Mouse (Mus musculus) kidney, adult 11 months (tissue): ENCODE measurements around the gene Nemp2.
"Not testable (repeated sequence)": the region's sequence is repeated elsewhere in the genome, so short reads cannot be mapped to it uniquely, and the experiment has no call there.

Experiments
- DNase-seq: peaks from one replicate; pipeline ENCODE4 v3.0.0; 2022

Nemp2 gene

GRCm38 (mm10) chr1:52658160-52658559 is 27.7 kb downstream of the Nemp2 start:
- DNase-seq: no peak

GRCm38 (mm10) chr1:52660278-52660677 is 29.8 kb downstream of the Nemp2 start:
- DNase-seq: no peak

- DNase-seq: no peak
These were observed 30.3 kb downstream of the Nemp2 start for GRCm38 (mm10) chr1:52660765-52661164.

GRCm38 (mm10) chr1:52663228-52663627 is 32.7 kb downstream of the Nemp2 start:
- DNase-seq: no peak

DNA sequence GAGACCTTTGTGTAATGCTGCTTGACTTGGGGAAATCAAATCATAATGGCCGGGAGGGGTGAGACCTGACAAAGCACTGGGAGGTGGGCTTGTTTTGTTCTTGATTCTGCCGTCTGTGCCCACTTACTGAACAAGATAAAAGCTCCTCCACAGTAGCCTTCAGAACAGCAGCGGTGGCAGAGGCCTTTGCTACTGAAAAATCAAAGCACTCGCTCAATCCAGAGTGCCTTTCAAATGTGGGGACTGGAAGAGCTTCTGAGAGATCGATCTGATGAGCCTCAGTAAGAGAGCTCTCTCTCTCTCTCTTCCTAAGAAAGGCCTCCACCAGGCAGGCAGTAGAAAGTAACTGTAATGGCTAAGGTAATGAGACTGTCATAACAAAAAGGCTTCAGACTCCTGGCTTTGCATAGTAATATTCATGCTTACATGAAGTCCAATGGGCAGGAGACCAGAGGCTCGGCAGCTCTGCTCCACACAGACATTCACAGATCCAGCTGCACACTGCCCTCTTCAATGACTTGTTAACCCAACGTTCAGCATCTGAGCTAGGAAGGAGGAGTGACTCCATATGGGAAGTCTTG is 38.3 kb downstream of the Nemp2 start:
- DNase-seq: no peak

DNA sequence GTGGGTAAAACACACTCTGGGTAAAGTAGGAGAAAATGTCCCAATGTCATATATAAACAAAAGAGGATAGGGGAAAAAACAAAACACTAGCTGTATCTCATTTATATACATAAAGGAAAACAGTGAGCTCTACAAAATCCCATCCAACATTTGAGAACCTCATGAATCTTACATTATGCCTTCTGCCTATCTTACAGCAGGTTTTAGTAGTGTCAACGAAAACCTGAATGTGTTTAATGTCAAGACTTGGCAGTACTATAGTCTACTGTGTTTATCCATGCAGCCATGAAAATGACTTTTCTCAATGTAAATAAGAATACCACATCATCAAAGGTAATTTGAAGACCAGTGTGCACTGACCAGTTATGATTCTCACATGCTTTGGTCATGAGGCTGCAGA is 39.4 kb downstream of the Nemp2 start:
- DNase-seq: no peak

DNA sequence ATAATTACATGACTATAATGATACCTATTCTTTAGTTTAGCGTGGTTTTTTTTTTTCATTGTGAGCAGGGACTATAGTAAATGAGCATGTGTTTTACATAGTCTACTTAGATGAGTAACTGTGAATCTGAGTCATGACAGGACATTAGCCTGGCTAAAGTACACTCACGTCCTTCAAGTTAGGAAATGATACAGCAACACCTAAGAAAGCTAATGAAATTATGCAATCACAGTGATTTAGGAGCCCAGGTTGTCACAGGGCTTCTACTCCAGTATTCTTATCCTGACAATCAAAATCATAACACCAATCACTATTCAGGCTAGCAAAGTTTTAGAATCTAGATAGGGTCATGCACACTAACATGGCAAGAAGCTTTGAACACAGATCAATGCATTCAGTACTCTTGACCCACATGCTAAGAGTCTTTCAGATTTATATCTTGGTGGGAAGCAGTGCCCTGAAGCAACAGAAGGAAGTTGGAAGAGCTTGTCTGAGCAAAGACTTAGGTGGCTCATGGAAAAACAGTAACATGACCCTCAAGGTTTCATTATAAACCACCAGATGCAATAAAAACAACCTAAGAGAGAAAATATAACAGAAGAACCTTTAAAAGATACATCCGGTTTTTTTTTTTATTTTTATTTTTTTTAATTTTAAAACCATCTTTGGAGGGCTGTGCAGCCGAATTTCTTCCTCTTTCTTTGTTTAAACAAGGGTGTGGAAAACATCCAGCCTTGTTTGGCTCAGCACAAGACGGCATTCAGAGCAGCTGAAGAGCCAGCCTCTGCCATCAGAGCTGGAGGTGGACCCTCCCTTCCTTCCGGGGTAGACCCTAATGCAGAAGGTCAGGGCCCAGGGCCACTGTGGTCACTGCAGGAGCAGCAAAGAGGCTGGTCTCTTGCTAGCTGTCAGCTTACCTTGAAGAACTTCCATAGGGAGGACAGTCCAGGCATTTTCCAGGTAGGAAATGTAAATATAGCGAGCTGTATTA is 45.4 kb downstream of the Nemp2 start:
- DNase-seq: peak; percentile 11

GRCm38 (mm10) chr1:52676621-52677020 is 46.1 kb downstream of the Nemp2 start:
- DNase-seq: peak; percentile 8

GRCm38 (mm10) chr1:52683550-52683949 is 53.0 kb downstream of the Nemp2 start:
- no peak for DNase-seq

DNA sequence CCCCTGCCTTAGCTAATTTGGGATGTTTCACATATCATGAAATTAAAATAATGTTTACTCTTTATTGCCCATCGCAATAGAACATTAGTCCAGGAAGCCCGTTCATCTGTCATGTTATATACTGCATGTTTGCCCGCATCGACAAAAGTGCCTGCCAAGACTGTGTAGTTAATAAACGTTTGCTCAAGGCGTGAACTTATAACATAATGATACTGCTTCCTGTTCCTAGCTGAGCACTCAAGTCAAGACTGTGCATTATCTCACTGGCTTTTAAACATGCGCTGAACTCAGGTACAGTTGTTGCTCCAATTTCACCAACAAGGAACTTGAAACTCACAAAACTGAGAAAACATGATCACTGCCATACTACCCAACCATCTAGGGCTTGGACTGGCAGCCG is 57.1 kb downstream of the Nemp2 start:
- no peak for DNase-seq

DNA sequence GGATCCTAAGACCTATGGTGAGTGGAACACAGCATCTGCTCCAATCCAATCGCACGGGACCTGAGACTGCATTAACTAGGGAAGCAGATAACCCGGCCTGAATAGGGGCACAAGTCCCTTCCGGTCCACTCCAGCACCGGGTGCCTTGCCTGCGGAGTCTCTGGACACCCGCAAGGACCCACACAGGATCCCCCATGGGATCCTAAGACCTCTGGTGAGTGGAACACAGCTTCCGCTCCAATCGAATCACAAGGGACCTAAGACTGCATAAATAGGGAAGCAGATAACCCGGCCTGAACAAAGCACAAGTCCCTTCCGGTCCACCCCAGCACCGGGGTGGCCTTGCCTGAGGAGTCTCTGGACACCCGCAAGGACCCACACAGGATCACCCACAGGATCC is 64.0 kb downstream of the Nemp2 start:
- DNase-seq: not testable (repeated sequence)
